Mouse (Mus musculus): ENCODE results near the gene Polg2.

- TF ChIP-seq POLR2A (IDR thresholded peaks at IDR 0.05; ENCODE audit: low read depth, low read length) = no peak
- TF ChIP-seq EP300 (IDR thresholded peaks at IDR 0.05; ENCODE audit: low read length) = no peak
- no peak for TF ChIP-seq CTCF (conservative IDR thresholded peaks at IDR 0.05 in 1 of 2, IDR thresholded peaks at IDR 0.05 in 1 of 2; ENCODE audit: low read depth in 2 of 2, low read length in 2 of 2)
- no peak for TF ChIP-seq ZMIZ1 (IDR thresholded peaks at IDR 0.05; ENCODE audit: low read depth, low read length)
These were observed 48.7 kb upstream of the Polg2 start for GRCm38 (mm10) chr11:106828079-106828478.
